Mouse (Mus musculus) erythroblast, embryonic 14.5 days (primary cell): ENCODE data around the gene Mif.

Source experiments
- GATA1 ChIP-seq: IDR thresholded peaks from 2 replicates; pipeline ENCODE4 v1.6.1; 2012; ENCODE audit warnings: low read length, inconsistent platforms, mixed read lengths
- TAL1 ChIP-seq: IDR thresholded peaks from 3 replicates; pipeline ENCODE4 v1.6.1; 2012; ENCODE audit warnings: low read length, inconsistent platforms, mixed read lengths

DNA sequence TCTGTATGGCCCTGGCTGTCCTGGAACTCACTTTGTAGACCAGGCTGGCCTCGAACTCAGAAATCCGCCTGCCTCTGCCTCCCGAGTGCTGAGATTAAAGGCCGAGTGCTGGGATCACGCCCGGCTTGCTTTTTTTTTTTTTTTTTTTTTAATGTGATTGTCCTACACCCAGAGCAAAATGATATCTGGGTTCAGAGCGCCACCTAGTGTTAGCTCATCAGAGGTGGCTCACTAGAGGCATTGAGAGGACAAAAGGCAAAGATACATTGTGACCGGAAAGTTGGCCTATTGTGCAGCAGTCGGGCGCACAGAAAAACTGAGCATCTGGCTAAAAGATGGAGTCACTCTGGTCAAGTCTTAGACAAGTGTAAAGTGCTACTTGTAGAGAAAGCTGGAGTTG, 6.6 kb downstream of the Mif start:
- TF ChIP-seq TAL1: no peak
- TF ChIP-seq GATA1: no peak
